Mouse (Mus musculus) spleen, postnatal 0 days (tissue): ENCODE results near the gene Copb1. TPM values are rescaled to one million over a fixed set of nuclear protein-coding genes. Genes with fewer than 3 reads are reported as not detected.

Experiments used
- polyA plus RNA-seq: library from polyadenylated mRNA; unstranded; fragments of >200 nt; fragmentation: Nextera tagmentation; extraction: Ambion mirVana; gene quantifications from 2 replicates; pipeline ENCODE4 v1.2.1, GENCODE M21; 2015

Copb1 gene
- 45.0 and 52.5 TPM in 2 replicates for polyA plus RNA-seq

GRCm38 (mm10) chr7:114253885-114254833 is at the start of gene Copb1:
TSS of gene Copb1 (minus strand) at chr7:114254711.

GRCm38 (mm10) chr7:114276005-114276752 is 21.7 kb upstream of the Copb1 start, which contains the start of gene Psma1:
TSS of gene Psma1 (minus strand) at chr7:114276118.

Other genes with a start within 250 kb of the Copb1 start
- 8.3 and 9.3 TPM in 2 replicates for gene Rras2, start 136.9 kb downstream of the Copb1 start, polyA plus RNA-seq
- 292 and 316 TPM in 2 replicates for gene Psma1, start 21.4 kb upstream of the Copb1 start, polyA plus RNA-seq
- 2.4 TPM in 2 replicates for gene Pde3b, start 160.6 kb upstream of the Copb1 start, polyA plus RNA-seq